Mouse (Mus musculus): Measurements from ENCODE around the gene Suv39h1. TPM values are rescaled to one million over a fixed set of nuclear protein-coding genes. Genes with fewer than 3 reads are reported as not detected.
A peak's percentile ranks its signal among the peaks of the same experiment; 100 is the strongest.

The Suv39h1 gene
- total and polyA plus RNA-seq, 3 experiments = 104 to 129 (median 122) TPM

- TF ChIP-seq ZKSCAN1 (IDR thresholded peaks at IDR 0.05; ENCODE audit: low read depth, low read length) = no peak
- TF ChIP-seq POLR2AphosphoS5 (IDR thresholded peaks at IDR 0.05; ENCODE audit: borderline replicate concordance, low read depth, low read length) = no peak
- TF ChIP-seq POLR2AphosphoS2 (IDR thresholded peaks at IDR 0.05; ENCODE audit: low read length) = peak; percentile 67; the same call in 1 of the 2 replicates
- TF ChIP-seq CHD2 (IDR thresholded peaks at IDR 0.05; ENCODE audit: low read length) = no peak
- peak; percentile 92 to 96 for TF ChIP-seq POLR2A (IDR thresholded peaks at IDR 0.05; ENCODE audit: control insufficient read depth in 1 of 2, insufficient read depth in 1 of 2, low read depth in 1 of 2, low read length in 2 of 2, poor library complexity in 1 of 2)
- no peak for TF ChIP-seq TAL1 (IDR thresholded peaks at IDR 0.05; ENCODE audit: low read length)
- no peak for TF ChIP-seq RAD21 (IDR thresholded peaks at IDR 0.05; ENCODE audit: low read depth, low read length)
- TF ChIP-seq ELF1 (IDR thresholded peaks at IDR 0.05; ENCODE audit: low read depth, low read length) = peak; percentile 93
- TF ChIP-seq E2F4 (IDR thresholded peaks at IDR 0.05; ENCODE audit: borderline replicate concordance, low read depth, low read length) = no peak
- TF ChIP-seq SIN3A (IDR thresholded peaks at IDR 0.05; ENCODE audit: low read length) = peak; percentile 78; the same call in 1 of the 2 replicates
- TF ChIP-seq SMC3 (IDR thresholded peaks at IDR 0.05; ENCODE audit: low read depth, low read length) = no peak
- TF ChIP-seq GATA1 (IDR thresholded peaks at IDR 0.05; ENCODE audit: low read depth, low read length) = no peak
- TF ChIP-seq TCF12 (IDR thresholded peaks at IDR 0.05; ENCODE audit: low read depth, low read length) = peak; percentile 51; the same call in 1 of the 2 replicates
- 0 out of 2 replicates have a peak, but pooled peaks have one; percentile 48 for TF ChIP-seq ETS1 (IDR thresholded peaks at IDR 0.05; ENCODE audit: low read depth, low read length)
These were observed 15.9 kb upstream of the Suv39h1 start, which contains the start of gene Was (continued) for GRCm38 (mm10) chrX:8090346-8090953.

DNA sequence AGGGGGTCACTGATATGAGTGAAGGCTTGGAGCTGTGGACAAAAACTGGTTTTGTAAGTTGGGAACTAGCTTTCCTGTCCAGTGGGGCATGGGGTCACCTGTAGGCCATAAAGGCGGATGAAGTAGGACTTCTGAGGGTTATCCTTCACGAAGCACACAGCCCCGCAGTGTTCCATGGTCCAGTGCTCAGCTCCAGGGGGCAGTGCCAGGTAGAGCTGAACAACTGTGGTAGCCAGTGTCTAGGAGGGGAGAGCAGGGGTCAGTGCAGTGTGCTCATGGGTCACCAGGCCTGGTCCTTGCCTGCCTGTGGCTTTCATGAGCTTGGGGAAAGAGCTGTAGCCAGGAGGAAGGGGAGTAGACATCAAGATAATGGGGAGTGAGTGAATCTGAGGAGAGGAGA is 15.2 kb upstream of the Suv39h1 start:
- H3K4me3 ChIP-seq (ENCODE audit: control insufficient read depth in 1 of 2, insufficient read depth in 1 of 2, low read depth in 2 of 2, low read length in 2 of 2) = peak overlapping the region; percentile 63 to 75
- H3K9me3 ChIP-seq (replicated peaks; ENCODE audit: insufficient read depth, low read length) = no peaks in the 10 kb centered on the region
- H3K9ac ChIP-seq (ENCODE audit: control insufficient read depth, low read depth, low read length, poor library complexity, severe bottlenecking) = peak overlapping the region; percentile 85
- peaks cover 10 to 23% of the 10 kb centered on the region in 2 experiments for H3K36me3 ChIP-seq (ENCODE audit: control insufficient read depth in 1 of 2, insufficient read depth in 2 of 2, low read length in 2 of 2)
- H3K79me2 ChIP-seq (ENCODE audit: control insufficient read depth, insufficient read depth, low read length, poor library complexity) = peaks cover 21% of the 10 kb centered on the region
- DNase-seq (ENCODE audit: low read depth, low spot score) = no peak
- TF ChIP-seq NELFE (IDR thresholded peaks at IDR 0.05; ENCODE audit: low read depth, low read length) (no peak), MAX (IDR thresholded peaks at IDR 0.05; ENCODE audit: low read length) (0 out of 2 replicates have a peak, but pooled peaks have one; percentile 20), MYC (IDR thresholded peaks at IDR 0.05; ENCODE audit: low read depth, low read length) (peak; percentile 4; the same call in 1 of the 2 replicates), MAZ (IDR thresholded peaks at IDR 0.05; ENCODE audit: low read depth, low read length) (0 out of 2 replicates have a peak, but pooled peaks have one; percentile 26)
- H3K27ac ChIP-seq (ENCODE audit: control insufficient read depth, low read depth, low read length) = peak overlapping the region; percentile 97
- H3K4me1 ChIP-seq (ENCODE audit: control insufficient read depth in 1 of 2, insufficient read depth in 2 of 2, low read length in 2 of 2) = peaks cover 3 to 23% of the 10 kb centered on the region in 2 experiments
- no peaks in the 10 kb centered on the region for H3K27me3 ChIP-seq (ENCODE audit: control insufficient read depth in 1 of 2, insufficient read depth in 2 of 2, low read length in 2 of 2)

DNA sequence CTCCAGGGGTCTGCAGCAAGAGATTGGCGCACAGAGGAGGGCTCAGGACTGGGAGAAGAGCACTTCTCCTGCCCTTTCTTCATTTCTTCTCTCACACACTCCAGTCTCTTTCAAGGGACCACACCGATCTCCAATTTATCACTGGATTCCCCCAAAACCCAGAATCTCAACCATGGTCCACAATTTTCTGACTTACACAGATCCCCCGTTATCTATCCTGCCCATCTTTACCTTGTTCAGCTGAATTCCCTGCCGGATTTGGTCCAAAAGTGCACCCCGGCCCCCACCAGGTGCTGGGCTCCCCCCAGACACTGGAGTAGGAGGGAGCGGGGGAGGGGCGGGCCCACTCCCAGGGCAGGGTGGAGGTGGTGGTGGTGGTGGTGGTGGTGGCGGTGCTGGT is 11.1 kb upstream of the Suv39h1 start:
- Histone ChIP-seq H3K9ac (ENCODE audit: control insufficient read depth, low read depth, low read length, poor library complexity, severe bottlenecking) (no peak overlapping the region), H3K4me1 (ENCODE audit: control insufficient read depth in 1 of 2, insufficient read depth in 2 of 2, low read length in 2 of 2) (peaks cover 0 to 22% of the 10 kb centered on the region in 2 experiments; a peak in 3 of 4 replicates), H3K79me2 (ENCODE audit: control insufficient read depth, insufficient read depth, low read length, poor library complexity) (peaks cover 21% of the 10 kb centered on the region), H3K27me3 (ENCODE audit: control insufficient read depth in 1 of 2, insufficient read depth in 2 of 2, low read length in 2 of 2) (no peaks in the 10 kb centered on the region), H3K4me3 (ENCODE audit: control insufficient read depth in 1 of 2, insufficient read depth in 1 of 2, low read depth in 2 of 2, low read length in 2 of 2) (no peak overlapping the region), H3K36me3 (ENCODE audit: control insufficient read depth in 1 of 2, insufficient read depth in 2 of 2, low read length in 2 of 2) (peaks cover 12 to 21% of the 10 kb centered on the region in 2 experiments), H3K27ac (ENCODE audit: control insufficient read depth, low read depth, low read length) (no peak overlapping the region), H3K9me3 (replicated peaks; ENCODE audit: insufficient read depth, low read length) (no peaks in the 10 kb centered on the region)
- no peak for DNase-seq (ENCODE audit: low read depth, low spot score)
- TF ChIP-seq GATA1 (IDR thresholded peaks at IDR 0.05; ENCODE audit: low read depth, low read length) = 0 out of 2 replicates have a peak, but pooled peaks have one; percentile 27
- no peak for TF ChIP-seq GABPA (IDR thresholded peaks at IDR 0.05; ENCODE audit: low read depth, low read length)

All from MEL (cell line).